Mouse (Mus musculus): ENCODE measurements around the gene Filip1. TPM values are rescaled to one million over a fixed set of nuclear protein-coding genes. Genes with fewer than 3 reads are reported as not detected.

The Filip1 gene
- polyA plus RNA-seq, 1 experiment, result 0.92 TPM

GRCm38 (mm10) chr9:79842028-79842427, 170.6 kb downstream of the Filip1 start:
- TF ChIP-seq POLR2A (IDR thresholded peaks at IDR 0.05; ENCODE audit: borderline replicate concordance, control insufficient read depth, low read depth, low read length) (no peak), CTCF (IDR thresholded peaks at IDR 0.05; ENCODE audit: control insufficient read depth, insufficient read depth, low read length) (no peak)
- no peak overlapping the region for H3K4me3 ChIP-seq (replicated peaks; ENCODE audit: control insufficient read depth, low read depth, low read length)
- no peaks in the 10 kb centered on the region for H3K4me1 ChIP-seq (ENCODE audit: control insufficient read depth, insufficient read depth, low read length)
- H3K27ac ChIP-seq (ENCODE audit: control insufficient read depth, insufficient read depth, low read depth, low read length, poor library complexity), result no peak overlapping the region

- 89% methylated on average over 1 of the region's 1 CpGs for WGBS
- Histone ChIP-seq H3K4me3 (replicated peaks; ENCODE audit: control insufficient read depth, low read depth, low read length) (no peak overlapping the region), H3K27ac (ENCODE audit: control insufficient read depth, insufficient read depth, low read depth, low read length, poor library complexity) (no peak overlapping the region), H3K4me1 (ENCODE audit: control insufficient read depth, insufficient read depth, low read length) (no peaks in the 10 kb centered on the region)
- no peak for TF ChIP-seq POLR2A (IDR thresholded peaks at IDR 0.05; ENCODE audit: borderline replicate concordance, control insufficient read depth, low read depth, low read length)
- no peak for TF ChIP-seq CTCF (IDR thresholded peaks at IDR 0.05; ENCODE audit: control insufficient read depth, insufficient read depth, low read length)
Measured at GRCm38 (mm10) chr9:79831294-79831693, 181.4 kb downstream of the Filip1 start.

GRCm38 (mm10) chr9:79830874-79831273, 181.8 kb downstream of the Filip1 start:
- Histone ChIP-seq H3K4me3 (replicated peaks; ENCODE audit: control insufficient read depth, low read depth, low read length) (no peak overlapping the region), H3K27ac (ENCODE audit: control insufficient read depth, insufficient read depth, low read depth, low read length, poor library complexity) (no peak overlapping the region), H3K4me1 (ENCODE audit: control insufficient read depth, insufficient read depth, low read length) (no peaks in the 10 kb centered on the region)
- 40% methylated on average over 4 of the region's 4 CpGs for WGBS
- TF ChIP-seq POLR2A (IDR thresholded peaks at IDR 0.05; ENCODE audit: borderline replicate concordance, control insufficient read depth, low read depth, low read length), result no peak
- TF ChIP-seq CTCF (IDR thresholded peaks at IDR 0.05; ENCODE audit: control insufficient read depth, insufficient read depth, low read length), result no peak

GRCm38 (mm10) chr9:79829842-79830800, 182.5 kb downstream of the Filip1 start:
- TF ChIP-seq CTCF (IDR thresholded peaks at IDR 0.05; ENCODE audit: control insufficient read depth, insufficient read depth, low read length) (no peak), POLR2A (IDR thresholded peaks at IDR 0.05; ENCODE audit: borderline replicate concordance, control insufficient read depth, low read depth, low read length) (no peak)
- Histone ChIP-seq H3K27ac (ENCODE audit: control insufficient read depth, insufficient read depth, low read depth, low read length, poor library complexity) (no peak overlapping the region), H3K4me1 (ENCODE audit: control insufficient read depth, insufficient read depth, low read length) (no peaks in the 10 kb centered on the region), H3K4me3 (replicated peaks; ENCODE audit: control insufficient read depth, low read depth, low read length) (no peak overlapping the region)
- 80% methylated on average over 23 of the region's 23 CpGs for WGBS

GRCm38 (mm10) chr9:79827072-79827471, 185.6 kb downstream of the Filip1 start:
- no peaks in the 10 kb centered on the region for H3K4me1 ChIP-seq (ENCODE audit: control insufficient read depth, insufficient read depth, low read length)
- TF ChIP-seq POLR2A (IDR thresholded peaks at IDR 0.05; ENCODE audit: borderline replicate concordance, control insufficient read depth, low read depth, low read length), result no peak
- TF ChIP-seq CTCF (IDR thresholded peaks at IDR 0.05; ENCODE audit: control insufficient read depth, insufficient read depth, low read length), result no peak
- 64% methylated on average over 2 of the region's 2 CpGs for WGBS
- H3K27ac ChIP-seq (ENCODE audit: control insufficient read depth, insufficient read depth, low read depth, low read length, poor library complexity), result no peak overlapping the region
- H3K4me3 ChIP-seq (replicated peaks; ENCODE audit: control insufficient read depth, low read depth, low read length), result no peak overlapping the region

GRCm38 (mm10) chr9:79825526-79825925, 187.1 kb downstream of the Filip1 start:
- WGBS, result 90% methylated on average over 7 of the region's 7 CpGs
- TF ChIP-seq CTCF (IDR thresholded peaks at IDR 0.05; ENCODE audit: control insufficient read depth, insufficient read depth, low read length) (no peak), POLR2A (IDR thresholded peaks at IDR 0.05; ENCODE audit: borderline replicate concordance, control insufficient read depth, low read depth, low read length) (no peak)
- H3K4me1 ChIP-seq (ENCODE audit: control insufficient read depth, insufficient read depth, low read length), result no peaks in the 10 kb centered on the region
- H3K4me3 ChIP-seq (replicated peaks; ENCODE audit: control insufficient read depth, low read depth, low read length), result no peak overlapping the region
- H3K27ac ChIP-seq (ENCODE audit: control insufficient read depth, insufficient read depth, low read depth, low read length, poor library complexity), result no peak overlapping the region

GRCm38 (mm10) chr9:79823856-79824255, 188.8 kb downstream of the Filip1 start:
- Histone ChIP-seq H3K4me3 (replicated peaks; ENCODE audit: control insufficient read depth, low read depth, low read length) (no peak overlapping the region), H3K27ac (ENCODE audit: control insufficient read depth, insufficient read depth, low read depth, low read length, poor library complexity) (no peak overlapping the region), H3K4me1 (ENCODE audit: control insufficient read depth, insufficient read depth, low read length) (no peaks in the 10 kb centered on the region)
- TF ChIP-seq CTCF (IDR thresholded peaks at IDR 0.05; ENCODE audit: control insufficient read depth, insufficient read depth, low read length) (no peak), POLR2A (IDR thresholded peaks at IDR 0.05; ENCODE audit: borderline replicate concordance, control insufficient read depth, low read depth, low read length) (no peak)
- WGBS, result 71% methylated on average over 2 of the region's 2 CpGs

GRCm38 (mm10) chr9:79823438-79823837, 189.2 kb downstream of the Filip1 start:
- H3K4me1 ChIP-seq (ENCODE audit: control insufficient read depth, insufficient read depth, low read length), result no peaks in the 10 kb centered on the region
- TF ChIP-seq POLR2A (IDR thresholded peaks at IDR 0.05; ENCODE audit: borderline replicate concordance, control insufficient read depth, low read depth, low read length) (no peak), CTCF (IDR thresholded peaks at IDR 0.05; ENCODE audit: control insufficient read depth, insufficient read depth, low read length) (no peak)
- H3K27ac ChIP-seq (ENCODE audit: control insufficient read depth, insufficient read depth, low read depth, low read length, poor library complexity), result no peak overlapping the region
- 84% methylated on average over 4 of the region's 4 CpGs for WGBS
- H3K4me3 ChIP-seq (replicated peaks; ENCODE audit: control insufficient read depth, low read depth, low read length), result no peak overlapping the region

Data from bone marrow, adult 2 months (tissue).